Mouse (Mus musculus) heart, adult 10 weeks (tissue): ENCODE results near the gene Tdp2. TPM values are rescaled to one million over a fixed set of nuclear protein-coding genes. Genes with fewer than 3 reads are reported as not detected.

ENCODE experiments used
- polyA plus RNA-seq: library from polyadenylated mRNA; stranded (reverse); fragments of 350-450 nt; fragmentation: Illumina TruSeq; extraction: RNeasy Lipid Tissue Mini Kit (QIAGEN cat#74804); gene quantifications from one replicate; pipeline ENCODE4 v1.2.3, GENCODE M21; 2014; ENCODE audit warnings: low read depth, low replicate concordance

The Tdp2 gene
- polyA plus RNA-seq, result 16.8 TPM

DNA sequence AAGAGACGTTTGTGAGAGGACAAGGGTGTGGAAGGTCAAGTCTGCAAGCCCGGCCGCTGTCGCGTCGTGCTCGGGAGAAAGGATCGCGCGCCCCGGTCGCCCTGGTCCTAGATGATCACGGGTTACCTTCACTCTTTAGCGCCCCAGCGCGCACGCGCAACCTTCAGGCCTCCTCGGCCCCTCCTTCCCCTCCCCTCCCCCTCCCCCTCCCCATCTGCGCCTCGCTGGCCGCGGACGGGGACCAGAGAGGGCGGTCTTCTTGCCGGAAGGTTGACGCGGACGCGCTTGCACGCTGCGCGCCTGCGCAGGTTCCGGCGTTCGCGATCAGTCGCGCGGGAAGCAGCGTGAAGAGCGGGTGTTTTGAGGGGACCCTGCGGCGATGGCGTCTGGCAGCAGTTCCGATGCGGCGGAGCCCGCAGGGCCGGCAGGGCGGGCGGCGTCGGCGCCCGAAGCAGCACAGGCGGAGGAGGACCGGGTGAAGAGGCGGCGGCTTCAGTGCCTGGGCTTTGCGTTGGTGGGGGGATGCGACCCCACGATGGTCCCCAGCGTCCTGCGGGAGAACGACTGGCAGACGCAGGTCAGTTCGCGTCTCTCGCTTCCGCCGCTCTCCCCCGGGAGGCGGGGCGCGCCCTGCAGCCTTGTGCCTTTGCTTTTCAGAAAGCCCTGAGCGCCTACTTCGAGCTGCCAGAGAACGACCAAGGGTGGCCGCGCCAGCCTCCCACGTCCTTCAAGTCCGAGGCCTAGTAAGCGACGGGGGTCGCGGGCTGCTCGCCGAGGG lies at the start of gene Tdp2, which contains the start of gene Acot13:
Tdp2 (plus strand) TSS at position 327 of the 778 bp plus-strand sequence.
Acot13 (minus strand) TSS at position 188 of the 778 bp plus-strand sequence.

DNA sequence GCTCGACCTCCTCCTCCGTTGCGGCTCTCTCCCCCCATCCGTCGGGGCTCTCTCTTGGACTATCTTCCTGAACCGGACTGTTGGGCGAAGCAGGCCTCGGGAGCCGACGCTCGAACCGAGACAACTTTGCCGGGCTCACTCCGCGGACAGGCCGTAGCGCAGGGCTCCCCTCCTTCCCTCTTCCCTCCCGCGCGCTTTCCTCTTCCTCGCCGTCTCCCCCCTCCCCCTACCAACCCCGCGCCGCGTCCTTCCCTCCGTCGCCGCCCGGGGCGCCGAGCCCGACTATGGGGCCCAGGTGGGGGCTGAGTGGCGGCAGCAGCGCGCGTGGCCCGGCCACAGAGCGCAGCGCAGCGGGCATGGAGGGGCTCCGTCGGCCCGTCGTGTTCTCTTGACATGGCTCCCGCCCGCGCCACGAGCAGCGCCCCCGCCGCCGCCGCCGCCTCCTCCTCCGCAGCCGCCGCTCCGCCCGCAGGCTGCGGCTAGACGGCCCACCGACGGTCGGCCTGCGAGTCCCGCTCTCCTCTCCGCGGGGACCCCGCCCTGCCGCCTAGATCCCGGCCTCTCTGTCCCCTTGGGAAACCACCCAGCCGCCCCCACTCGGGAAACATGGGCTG lies 30.1 kb upstream of the Tdp2 start, which contains the start of gene BC005537:
BC005537 (plus strand) TSS at position 350 of the 614 bp plus-strand sequence.

DNA sequence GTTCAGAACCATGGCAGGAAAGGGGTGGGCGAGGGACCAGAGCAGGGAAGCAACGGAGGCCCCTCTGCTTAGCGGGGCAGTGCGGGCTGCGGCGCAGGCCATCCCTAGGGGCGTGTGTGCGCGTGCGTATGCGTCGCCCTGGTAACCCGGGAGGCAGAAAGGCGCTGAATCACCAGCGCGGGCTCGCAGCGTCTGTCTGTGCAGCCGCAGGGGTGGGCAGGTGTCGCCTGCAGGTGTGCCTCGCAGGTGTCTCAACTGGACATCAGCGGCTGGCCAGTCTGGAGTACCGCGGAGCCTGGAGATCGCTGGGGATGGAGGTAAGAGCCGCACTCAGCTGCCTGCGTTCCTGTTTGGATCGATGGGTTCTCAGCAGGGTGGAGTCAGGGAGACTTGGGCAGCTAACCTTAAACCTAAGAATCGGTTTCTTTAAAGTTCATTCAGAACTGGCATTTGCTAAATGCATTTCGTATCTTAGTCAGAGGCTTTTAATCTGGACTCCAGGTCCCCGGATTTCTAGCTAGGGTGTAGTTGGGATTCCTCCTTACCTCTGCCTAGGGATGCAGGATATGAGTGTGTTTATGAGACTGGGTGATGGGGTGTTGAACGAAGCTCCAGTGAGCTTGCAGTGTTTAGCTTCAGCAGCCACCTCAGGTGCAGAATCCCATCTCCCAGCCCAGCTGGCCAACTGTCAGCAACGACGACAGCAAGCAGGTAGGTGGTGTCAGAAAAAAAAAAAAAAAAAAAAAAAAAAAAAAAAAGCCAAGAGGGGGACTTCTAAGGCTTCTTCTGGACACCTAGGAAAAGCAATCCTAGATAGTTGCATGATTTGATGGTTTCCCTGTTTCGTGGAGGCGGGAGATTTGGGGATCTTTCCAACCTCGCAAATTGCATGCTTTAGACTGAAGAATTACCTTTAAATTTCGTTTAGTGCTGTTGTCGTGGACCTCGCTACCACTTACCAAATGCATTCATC lies 13.8 kb downstream of the Tdp2 start, which contains the start of gene D130043K22Rik:
D130043K22Rik (plus strand) TSS at position 153 of the 973 bp plus-strand sequence.

Other genes with a start within 250 kb of the Tdp2 start
- gene Ripor2, start 249.5 kb upstream of the Tdp2 start, polyA plus RNA-seq, result 5.7 TPM
- not detected for gene Armh2, start 90.4 kb upstream of the Tdp2 start, polyA plus RNA-seq
- gene Gmnn, start 69.8 kb upstream of the Tdp2 start, polyA plus RNA-seq, result 84.5 TPM
- gene BC005537, start 30.0 kb upstream of the Tdp2 start, polyA plus RNA-seq, result 127 TPM
- 776 TPM for gene Acot13, start 139 bp upstream of the Tdp2 start, polyA plus RNA-seq
- not detected for gene D130043K22Rik, start 13.5 kb downstream of the Tdp2 start, polyA plus RNA-seq
- gene Aldh5a1, start 106.0 kb downstream of the Tdp2 start, polyA plus RNA-seq, result 24.6 TPM
- gene Gpld1, start 111.5 kb downstream of the Tdp2 start, polyA plus RNA-seq, result 1.8 TPM
- gene Mrs2, start 188.7 kb downstream of the Tdp2 start, polyA plus RNA-seq, result 38.7 TPM
- not detected for gene Dcdc2a, start 224.3 kb downstream of the Tdp2 start, polyA plus RNA-seq